Mouse (Mus musculus): Measurements from ENCODE around the gene Ikzf1.

Gene Ikzf1

GRCm38 (mm10) chr11:11687551-11688185 is 2.9 kb downstream of the Ikzf1 start:
- in situ Hi-C loops (cut with MboI; ENCODE audit: low pct_unique_long_range_greater_than_20kb in 1 of 2, low sequenced_read_pairs in 2 of 2, unreplicated experiment in 1 of 2): no loop called here

GRCm38 (mm10) chr11:11688766-11689330 is 4.0 kb downstream of the Ikzf1 start:
- in situ Hi-C loops (cut with MboI; ENCODE audit: low pct_unique_long_range_greater_than_20kb in 1 of 2, low sequenced_read_pairs in 2 of 2, unreplicated experiment in 1 of 2): no loop called here

- in situ Hi-C loops (cut with MboI; ENCODE audit: low pct_unique_long_range_greater_than_20kb in 1 of 2, low sequenced_read_pairs in 2 of 2, unreplicated experiment in 1 of 2): no loop called here
Measured at GRCm38 (mm10) chr11:11689701-11690058, 4.9 kb downstream of the Ikzf1 start.

- in situ Hi-C loops (cut with MboI; ENCODE audit: low pct_unique_long_range_greater_than_20kb in 1 of 2, low sequenced_read_pairs in 2 of 2, unreplicated experiment in 1 of 2): no loop called here
Measured at GRCm38 (mm10) chr11:11690059-11690844, 5.4 kb downstream of the Ikzf1 start.

GRCm38 (mm10) chr11:11690845-11691196 is 6.0 kb downstream of the Ikzf1 start:
- in situ Hi-C loops (cut with MboI; ENCODE audit: low pct_unique_long_range_greater_than_20kb in 1 of 2, low sequenced_read_pairs in 2 of 2, unreplicated experiment in 1 of 2): no loop called here

- in situ Hi-C loops (cut with MboI; ENCODE audit: low pct_unique_long_range_greater_than_20kb in 1 of 2, low sequenced_read_pairs in 2 of 2, unreplicated experiment in 1 of 2): no loop called here
Measured at GRCm38 (mm10) chr11:11691324-11692058, 6.7 kb downstream of the Ikzf1 start.

GRCm38 (mm10) chr11:11692558-11693166 is 7.9 kb downstream of the Ikzf1 start:
- in situ Hi-C loops (cut with MboI; ENCODE audit: low pct_unique_long_range_greater_than_20kb in 1 of 2, low sequenced_read_pairs in 2 of 2, unreplicated experiment in 1 of 2): no loop called here

GRCm38 (mm10) chr11:11693446-11693845 is 8.6 kb downstream of the Ikzf1 start:
- in situ Hi-C loops (cut with MboI; ENCODE audit: low pct_unique_long_range_greater_than_20kb in 1 of 2, low sequenced_read_pairs in 2 of 2, unreplicated experiment in 1 of 2): no loop called here

- in situ Hi-C loops (cut with MboI; ENCODE audit: low pct_unique_long_range_greater_than_20kb in 1 of 2, low sequenced_read_pairs in 2 of 2, unreplicated experiment in 1 of 2): no loop called here
Measured at GRCm38 (mm10) chr11:11694072-11694471, 9.3 kb downstream of the Ikzf1 start.

- in situ Hi-C loops (cut with MboI; ENCODE audit: low pct_unique_long_range_greater_than_20kb in 1 of 2, low sequenced_read_pairs in 2 of 2, unreplicated experiment in 1 of 2): no loop called here
Measured at GRCm38 (mm10) chr11:11694472-11695177, 9.8 kb downstream of the Ikzf1 start.

- in situ Hi-C loops (cut with MboI; ENCODE audit: low pct_unique_long_range_greater_than_20kb in 1 of 2, low sequenced_read_pairs in 2 of 2, unreplicated experiment in 1 of 2): no loop called here
Measured at GRCm38 (mm10) chr11:11695211-11695887, 10.5 kb downstream of the Ikzf1 start.

GRCm38 (mm10) chr11:11695907-11696306 is 11.1 kb downstream of the Ikzf1 start:
- in situ Hi-C loops (cut with MboI; ENCODE audit: low pct_unique_long_range_greater_than_20kb in 1 of 2, low sequenced_read_pairs in 2 of 2, unreplicated experiment in 1 of 2): no loop called here

- in situ Hi-C loops (cut with MboI; ENCODE audit: low pct_unique_long_range_greater_than_20kb in 1 of 2, low sequenced_read_pairs in 2 of 2, unreplicated experiment in 1 of 2): no loop called here
Measured at GRCm38 (mm10) chr11:11696814-11697213, 12.0 kb downstream of the Ikzf1 start.

- in situ Hi-C loops (cut with MboI; ENCODE audit: low pct_unique_long_range_greater_than_20kb in 1 of 2, low sequenced_read_pairs in 2 of 2, unreplicated experiment in 1 of 2): no loop called here
Measured at GRCm38 (mm10) chr11:11701378-11701777, 16.6 kb downstream of the Ikzf1 start.

- in situ Hi-C loops (cut with MboI; ENCODE audit: low pct_unique_long_range_greater_than_20kb in 1 of 2, low sequenced_read_pairs in 2 of 2, unreplicated experiment in 1 of 2): no loop called here
Measured at GRCm38 (mm10) chr11:11703776-11704175, 19.0 kb downstream of the Ikzf1 start.

GRCm38 (mm10) chr11:11708154-11708719 is 23.4 kb downstream of the Ikzf1 start:
- in situ Hi-C loops (cut with MboI; ENCODE audit: low pct_unique_long_range_greater_than_20kb in 1 of 2, low sequenced_read_pairs in 2 of 2, unreplicated experiment in 1 of 2): no loop called here

GRCm38 (mm10) chr11:11709311-11709710 is 24.5 kb downstream of the Ikzf1 start:
- in situ Hi-C loops (cut with MboI; ENCODE audit: low pct_unique_long_range_greater_than_20kb in 1 of 2, low sequenced_read_pairs in 2 of 2, unreplicated experiment in 1 of 2): no loop called here

Data from mouse embryonic stem cell (cell line).